Mouse (Mus musculus) layer of hippocampus, postnatal 14 days (tissue): ENCODE results near the gene Gm10662. TPM values are rescaled to one million over a fixed set of nuclear protein-coding genes. Genes with fewer than 3 reads are reported as not detected.
"Not testable (repeated sequence)": the region's sequence is repeated elsewhere in the genome, so short reads cannot be mapped to it uniquely, and the experiment has no call there.

ENCODE experiments used
- DNase-seq, 2 experiments: peaks; one replicate each; pipeline ENCODE4 v3.0.0; 2021 to 2022; ENCODE audit warnings: low spot score in 2 of 2, mixed read lengths in 1 of 2
- long read RNA-seq, 2 experiments: library from polyadenylated mRNA; stranded (forward); transcript quantifications; one replicate each; pipeline ENCODE4 v2.0.0; 2021
- total RNA-seq, 2 experiments: library from RNA; stranded (reverse); gene quantifications; 2 replicates each; pipeline ENCODE4 v1.2.3; 2021

The Gm10662 gene
- total RNA-seq: not detected
- long read RNA-seq, experiment 1: 0 reads
- long read RNA-seq, experiment 2: 0 reads

- DNase-seq: not testable (repeated sequence)
Measured at GRCm38 (mm10) chr7:23144380-23144779, at the start of gene Gm10662. Gene Gm10662 (minus strand): TSS chr7:23144480.

- not testable (repeated sequence) for DNase-seq
Measured at GRCm38 (mm10) chr7:23163505-23163904, 19.2 kb upstream of the Gm10662 start.

Other genes with a start within 250 kb of the Gm10662 start
- gene Gm4214, start 159.8 kb downstream of the Gm10662 start, total RNA-seq: not detected
- gene Gm4216, start 124.6 kb downstream of the Gm10662 start, total RNA-seq: not detected
- not detected for gene Vmn1r163, start 88.9 kb downstream of the Gm10662 start, total RNA-seq
- gene Gm8720, start 77.0 kb downstream of the Gm10662 start, total RNA-seq: not detected
- not detected for gene Vmn1r165, start 72.9 kb upstream of the Gm10662 start, total RNA-seq
- not detected for gene Vmn1r166, start 107.2 kb upstream of the Gm10662 start, total RNA-seq
- not detected for gene Gm6902, start 134.4 kb upstream of the Gm10662 start, total RNA-seq
- gene Nlrp4e, start 156.7 kb upstream of the Gm10662 start, total RNA-seq: not detected
- gene Nlrp5, start 241.4 kb upstream of the Gm10662 start, total RNA-seq: under 1 TPM in 1 of 2 experiments, not detected in 1; 0.14 TPM